Mouse (Mus musculus) stomach, embryonic 16.5 days (tissue): ENCODE measurements at regions not wholly inside any gene's neighbourhood (a gene's known extent, or its start where the extent isn't known, plus 50 kb on each side); places are given as distances from the start of the nearest gene placed in this dataset.

Source experiments
- ATAC-seq: fragments of 200-750 bp; cut with Nextera tagmentation; 2 replicates; pipeline ENCODE4 v1.8.0; 2017; ENCODE audit warnings: moderate number of reproducible peaks, moderate TSS enrichment; ENCODE audit not compliant: insufficient read depth, low FRiP score
- H3K27ac ChIP-seq: fragments of 300-500 bp; sonication (generic); 2 replicates; pipeline ENCODE4 v1.5.1; 2014; ENCODE audit warnings: low read length
- H3K27me3 ChIP-seq: fragments of 300-500 bp; sonication (generic); 2 replicates; pipeline ENCODE4 v1.6.1; 2014; ENCODE audit warnings: low read length, control low read depth, mixed read lengths; ENCODE audit not compliant: control insufficient read depth, insufficient read depth
- H3K36me3 ChIP-seq: fragments of 300-500 bp; sonication (generic); 2 replicates; pipeline ENCODE4 v1.6.1; 2014; ENCODE audit warnings: low read length; ENCODE audit not compliant: control insufficient read depth, insufficient read depth
- H3K4me1 ChIP-seq: fragments of 300-500 bp; sonication (generic); 2 replicates; pipeline ENCODE4 v1.6.1; 2014; ENCODE audit warnings: low read length, control low read depth, mixed read lengths; ENCODE audit not compliant: control insufficient read depth, insufficient read depth
- H3K4me2 ChIP-seq: fragments of 300-500 bp; sonication (generic); 2 replicates; pipeline ENCODE4 v1.6.1; 2014; ENCODE audit warnings: low read depth, low read length, mixed read lengths
- H3K4me3 ChIP-seq: fragments of 300-500 bp; sonication (generic); replicated peaks from 2 replicates; pipeline ENCODE4 v1.5.1; 2014; ENCODE audit warnings: mild to moderate bottlenecking, low read length
- H3K9ac ChIP-seq: fragments of 300-500 bp; sonication (generic); 2 replicates; pipeline ENCODE4 v1.6.1; 2014; ENCODE audit warnings: low read length
- H3K9me3 ChIP-seq: fragments of 300-500 bp; sonication (generic); replicated peaks from 2 replicates; pipeline ENCODE4 v1.6.1; 2016; ENCODE audit warnings: low read length, control low read depth; ENCODE audit not compliant: control insufficient read depth
- WGBS: fragments of 180-500 bp; shearing (Covaris S2); extraction: QIAGEN DNeasy Blood & Tissue Kit; methylation state at CpG from one replicate; pipeline ENCODE4 v1.1.7; 2014; 5-methylcytosine and 5-hydroxymethylcytosine counted together

DNA sequence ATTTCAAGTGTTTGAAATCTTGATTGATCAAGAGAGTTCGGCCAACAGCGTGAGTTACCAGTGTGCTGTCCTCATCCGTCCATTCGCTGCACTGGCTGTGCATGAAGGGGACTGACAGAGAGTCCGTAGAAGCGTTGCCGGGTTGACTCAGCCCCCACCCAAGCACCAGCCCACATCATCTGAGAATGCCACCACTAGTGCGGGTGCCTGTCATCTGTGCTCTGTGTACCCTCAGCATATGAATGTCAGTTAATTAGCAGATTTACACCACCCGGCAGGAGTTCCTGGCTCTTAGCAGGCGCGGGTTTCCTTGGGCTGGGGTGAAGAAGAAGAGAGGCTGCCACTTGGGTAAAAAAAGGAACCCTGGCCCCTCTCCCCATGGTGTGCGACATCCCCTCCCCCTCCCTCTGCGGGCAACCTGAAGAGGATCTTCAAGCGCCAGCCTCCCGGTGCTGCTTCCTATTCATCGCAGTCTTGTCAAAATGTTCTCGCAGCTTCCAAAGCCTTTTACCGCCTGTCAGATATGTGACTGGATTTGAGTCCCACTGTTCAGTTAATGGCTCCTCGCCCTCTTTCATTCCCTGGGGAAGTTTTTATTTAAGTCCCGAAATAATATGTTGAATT, 309.2 kb upstream of the Zdhhc25 start:
- no peak overlapping the region for H3K4me2 ChIP-seq
- no peaks in the 10 kb centered on the region for H3K9me3 ChIP-seq
- H3K27me3 ChIP-seq = no peaks in the 10 kb centered on the region
- ATAC-seq = no peak
- no peaks in the 10 kb centered on the region for H3K4me1 ChIP-seq
- no peak overlapping the region for H3K27ac ChIP-seq
- H3K36me3 ChIP-seq = no peaks in the 10 kb centered on the region
- 21% methylated on average over 20 of the region's 20 CpGs for WGBS
- no peak overlapping the region for H3K4me3 ChIP-seq
- H3K9ac ChIP-seq = no peak overlapping the region

- Histone ChIP-seq H3K4me2 (no peak overlapping the region), H3K27me3 (no peaks in the 10 kb centered on the region), H3K4me3 (no peak overlapping the region), H3K27ac (no peak overlapping the region), H3K9me3 (no peaks in the 10 kb centered on the region), H3K36me3 (no peaks in the 10 kb centered on the region), H3K4me1 (no peaks in the 10 kb centered on the region), H3K9ac (no peak overlapping the region)
- ATAC-seq = no peak
- 47% methylated on average over 6 of the region's 6 CpGs for WGBS
Observed at GRCm38 (mm10) chr15:88299061-88299460, 301.0 kb upstream of the Zdhhc25 start.

- no peak for ATAC-seq
- H3K36me3 ChIP-seq = no peaks in the 10 kb centered on the region
- no peaks in the 10 kb centered on the region for H3K4me1 ChIP-seq
- 73% methylated on average over 8 of the region's 8 CpGs for WGBS
- H3K9me3 ChIP-seq = no peaks in the 10 kb centered on the region
- H3K27me3 ChIP-seq = no peaks in the 10 kb centered on the region
- no peak overlapping the region for H3K4me2 ChIP-seq
- H3K27ac ChIP-seq = no peak overlapping the region
- H3K9ac ChIP-seq = no peak overlapping the region
- no peak overlapping the region for H3K4me3 ChIP-seq
Observed at GRCm38 (mm10) chr15:88311158-88311557, 288.9 kb upstream of the Zdhhc25 start.

DNA sequence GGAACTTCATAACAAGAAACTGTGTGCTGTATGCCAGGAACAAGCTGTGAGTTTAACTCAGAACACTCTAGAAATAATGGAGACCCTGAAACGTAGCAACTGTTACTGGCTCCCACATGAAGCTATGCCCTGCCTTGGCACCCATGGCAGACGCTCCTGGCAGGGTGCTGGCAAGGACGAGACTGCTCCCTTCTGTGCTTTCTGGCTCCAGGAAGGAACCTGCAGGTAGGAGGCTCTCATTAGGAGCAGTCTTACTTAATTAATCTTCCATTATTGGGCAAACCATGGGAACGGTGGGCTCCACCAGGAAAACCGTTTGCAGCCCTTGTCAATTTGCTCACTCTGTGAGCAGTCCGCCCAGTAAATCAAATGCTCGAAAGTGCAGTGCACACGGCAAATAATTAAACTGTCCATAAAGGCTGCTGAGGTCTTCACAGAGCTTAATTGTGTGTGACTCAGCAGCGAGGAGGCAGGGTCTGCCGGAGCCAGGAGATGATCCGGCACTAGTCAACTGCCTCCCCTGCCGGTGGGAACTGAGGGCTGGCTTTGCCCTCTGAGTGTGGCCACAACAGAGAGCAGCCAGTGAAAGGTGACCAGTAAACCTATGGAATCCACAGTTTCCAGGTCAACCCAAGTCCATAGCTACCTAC, 285.2 kb upstream of the Zdhhc25 start:
- no peak overlapping the region for H3K4me2 ChIP-seq
- no peak overlapping the region for H3K4me3 ChIP-seq
- no peak for ATAC-seq
- no peaks in the 10 kb centered on the region for H3K27me3 ChIP-seq
- no peaks in the 10 kb centered on the region for H3K36me3 ChIP-seq
- no peaks in the 10 kb centered on the region for H3K4me1 ChIP-seq
- no peaks in the 10 kb centered on the region for H3K9me3 ChIP-seq
- H3K27ac ChIP-seq = no peak overlapping the region
- no peak overlapping the region for H3K9ac ChIP-seq
- WGBS = 53% methylated on average over 12 of the region's 12 CpGs

GRCm38 (mm10) chr15:88318048-88318447, 282.1 kb upstream of the Zdhhc25 start:
- Histone ChIP-seq H3K9ac (no peak overlapping the region), H3K27ac (no peak overlapping the region), H3K4me3 (no peak overlapping the region), H3K9me3 (no peaks in the 10 kb centered on the region), H3K4me1 (no peaks in the 10 kb centered on the region), H3K27me3 (no peaks in the 10 kb centered on the region), H3K36me3 (no peaks in the 10 kb centered on the region), H3K4me2 (no peak overlapping the region)
- WGBS = 55% methylated on average over 8 of the region's 8 CpGs
- ATAC-seq = no peak

DNA sequence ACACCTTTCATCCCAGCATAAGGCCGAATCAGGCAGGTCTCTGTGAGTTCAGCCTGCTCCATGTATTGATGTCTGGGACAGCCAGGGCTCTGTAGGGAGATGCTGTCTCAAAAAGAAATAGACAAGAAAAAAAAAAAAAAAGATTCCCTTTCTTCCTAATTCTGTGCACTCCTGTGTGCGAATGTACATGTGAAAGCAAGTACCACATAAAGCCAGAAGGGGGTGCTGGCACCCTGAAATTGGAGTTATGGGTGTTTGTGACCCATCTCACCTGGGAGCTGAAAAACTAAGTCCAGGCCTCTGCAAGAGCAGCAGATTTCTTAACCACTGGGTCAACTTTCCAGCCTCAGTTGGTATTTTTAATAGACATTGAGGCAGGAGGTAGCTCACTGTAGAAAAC, 280.6 kb upstream of the Zdhhc25 start:
- H3K27ac ChIP-seq = no peak overlapping the region
- no peaks in the 10 kb centered on the region for H3K4me1 ChIP-seq
- H3K4me3 ChIP-seq = no peak overlapping the region
- H3K27me3 ChIP-seq = no peaks in the 10 kb centered on the region
- H3K4me2 ChIP-seq = no peak overlapping the region
- H3K9ac ChIP-seq = no peak overlapping the region
- ATAC-seq = no peak
- H3K36me3 ChIP-seq = no peaks in the 10 kb centered on the region
- 77% methylated on average over 2 of the region's 2 CpGs for WGBS
- no peaks in the 10 kb centered on the region for H3K9me3 ChIP-seq

DNA sequence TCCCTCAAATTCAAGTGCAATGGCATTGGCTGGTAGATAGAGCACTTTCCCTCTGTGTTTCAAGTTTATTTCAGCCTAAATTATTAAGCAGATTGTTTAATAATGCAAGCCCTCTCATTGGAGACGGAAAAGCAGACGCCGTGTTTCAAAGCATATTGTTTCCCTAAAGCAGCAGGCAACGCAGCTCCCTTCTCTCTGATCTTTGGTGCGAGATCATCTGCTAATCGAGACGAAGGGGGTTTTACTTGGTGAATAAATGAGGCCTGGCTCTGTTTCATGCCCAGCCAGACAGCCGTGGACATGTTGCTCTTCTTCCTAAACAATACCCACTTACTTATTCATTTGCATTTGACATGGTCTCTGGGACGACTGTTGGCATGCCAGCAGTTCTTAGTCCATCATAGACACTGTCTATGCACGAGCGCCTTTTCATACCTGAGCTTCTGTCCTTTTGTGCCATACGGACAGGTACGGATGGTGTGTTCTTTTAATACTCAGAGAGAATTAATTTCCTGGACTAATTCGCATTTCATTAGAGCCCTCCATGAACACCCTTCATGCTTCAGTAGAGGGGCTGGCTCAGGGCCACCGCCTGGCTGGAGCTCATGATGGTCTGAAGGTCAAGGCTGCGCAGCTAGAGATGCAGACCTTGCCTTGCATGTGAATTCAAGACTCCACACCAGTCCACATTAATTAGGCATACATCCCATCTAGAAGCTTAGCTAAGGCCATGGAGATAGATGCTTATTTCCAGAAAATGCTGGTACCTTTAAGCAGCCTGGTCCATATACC, 276.3 kb upstream of the Zdhhc25 start:
- Histone ChIP-seq H3K9me3 (no peaks in the 10 kb centered on the region), H3K9ac (no peak overlapping the region), H3K4me3 (no peak overlapping the region), H3K4me1 (no peaks in the 10 kb centered on the region), H3K36me3 (no peaks in the 10 kb centered on the region), H3K27me3 (no peaks in the 10 kb centered on the region), H3K4me2 (no peak overlapping the region), H3K27ac (no peak overlapping the region)
- 81% methylated on average over 16 of the region's 16 CpGs for WGBS
- no peak for ATAC-seq

DNA sequence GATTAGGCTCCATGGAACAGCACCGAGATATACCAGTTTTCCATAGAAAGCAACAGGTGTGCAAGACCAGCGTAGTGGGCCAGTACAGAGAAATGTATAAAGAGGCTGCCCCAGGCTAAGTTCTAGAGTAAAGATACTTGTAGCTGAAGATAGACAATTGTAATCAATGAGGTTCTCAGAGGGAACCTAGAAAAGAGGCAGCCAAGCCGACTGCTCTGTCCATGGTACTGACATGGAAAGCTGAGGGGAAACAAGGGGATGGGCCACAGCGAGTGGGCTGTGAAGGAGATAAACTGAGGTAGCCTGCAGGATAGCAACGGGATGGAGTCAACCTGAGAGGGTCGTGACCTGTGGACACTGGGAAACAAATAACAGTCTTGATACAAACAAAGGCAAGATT, 275.0 kb upstream of the Zdhhc25 start:
- Histone ChIP-seq H3K4me3 (no peak overlapping the region), H3K9me3 (no peaks in the 10 kb centered on the region), H3K9ac (no peak overlapping the region), H3K4me1 (no peaks in the 10 kb centered on the region), H3K27ac (no peak overlapping the region), H3K4me2 (no peak overlapping the region), H3K27me3 (no peaks in the 10 kb centered on the region), H3K36me3 (no peaks in the 10 kb centered on the region)
- no peak for ATAC-seq
- WGBS = 47% methylated on average over 6 of the region's 6 CpGs

DNA sequence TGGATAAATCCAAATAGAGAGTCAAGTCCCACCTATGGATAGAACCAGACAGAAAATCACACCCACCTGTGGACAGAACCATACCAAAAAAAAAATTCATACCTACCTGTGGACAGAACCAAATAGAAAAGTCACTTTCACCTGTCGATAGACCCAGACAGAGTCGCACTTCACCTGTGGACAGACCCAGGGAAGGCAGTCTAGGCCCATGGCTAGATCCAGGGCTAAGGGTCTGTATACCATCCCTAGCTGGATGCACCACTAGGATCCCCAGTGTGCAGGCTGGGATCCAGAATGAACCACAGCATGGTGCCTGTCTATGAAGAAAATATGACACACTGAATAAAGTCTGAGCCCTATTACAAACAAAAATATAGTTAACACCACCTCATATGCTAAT, 246.9 kb upstream of the Zdhhc25 start:
- Histone ChIP-seq H3K9me3 (no peaks in the 10 kb centered on the region), H3K4me3 (no peak overlapping the region), H3K4me1 (no peaks in the 10 kb centered on the region), H3K4me2 (no peak overlapping the region), H3K27ac (no peak overlapping the region), H3K27me3 (no peaks in the 10 kb centered on the region), H3K36me3 (no peaks in the 10 kb centered on the region), H3K9ac (no peak overlapping the region)
- 91% methylated on average over 2 of the region's 2 CpGs for WGBS
- ATAC-seq = no peak
